Mouse (Mus musculus): Measurements from ENCODE around the gene Oxnad1. TPM values are rescaled to one million over a fixed set of nuclear protein-coding genes. Genes with fewer than 3 reads are reported as not detected.
"Not testable (repeated sequence)": the region's sequence is repeated elsewhere in the genome, so short reads cannot be mapped to it uniquely, and the experiment has no call there.

Oxnad1 gene
- total and polyA plus RNA-seq, 3 experiments: 47.6 to 111 (median 77.7) TPM

DNA sequence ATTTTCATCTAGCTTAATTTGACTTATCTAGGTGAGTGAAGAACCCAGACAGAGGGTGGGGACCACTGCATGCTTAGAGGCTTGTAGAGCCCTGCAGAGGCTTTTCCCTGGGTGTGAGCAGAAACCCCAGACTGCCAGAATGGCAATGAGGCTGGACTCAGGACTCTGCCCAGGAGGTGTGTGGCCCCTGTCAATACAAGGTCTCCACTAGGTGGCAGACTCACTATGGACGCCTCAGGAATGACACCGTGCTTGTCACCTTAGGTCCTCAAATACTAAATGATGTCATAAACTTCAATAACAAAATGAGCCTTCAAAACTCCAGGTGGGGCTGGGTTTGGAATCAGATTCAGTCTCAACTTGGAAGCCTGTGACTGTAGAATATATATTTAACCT, 36.7 kb downstream of the Oxnad1 start:
- Histone ChIP-seq H3K9ac (ENCODE audit: insufficient read depth, low read depth) (no peak overlapping the region), H3K27me3 (replicated peaks) (no peaks in the 10 kb centered on the region), H3K4me3 (replicated peaks in 1 of 3; ENCODE audit: low read depth in 2 of 3, low read length in 2 of 3, poor library complexity in 1 of 3) (no peak overlapping the region), H3K27ac (ENCODE audit: insufficient read depth, low read depth) (no peak overlapping the region), H3K36me3 (replicated peaks in 1 of 2; ENCODE audit: control insufficient read depth in 1 of 2, insufficient read depth in 1 of 2, low read length in 1 of 2) (no peaks in the 10 kb centered on the region), H3K4me2 (ENCODE audit: insufficient read depth, low read depth, poor library complexity, severe bottlenecking) (no peak overlapping the region), H3K9me3 (replicated peaks; ENCODE audit: low read length) (no peaks in the 10 kb centered on the region), H3K4me1 (ENCODE audit: control insufficient read depth in 1 of 2, insufficient read depth in 2 of 2) (peaks cover 0 to 7% of the 10 kb centered on the region in 2 experiments; a peak in 1 of 4 replicates), H3K79me2 (replicated peaks; ENCODE audit: control insufficient read depth, extremely low read depth, insufficient read depth, poor library complexity, severe bottlenecking) (no peaks in the 10 kb centered on the region)
- DNase-seq (ENCODE audit: extremely low read depth): peak; percentile 72
- TF ChIP-seq GABPA (IDR thresholded peaks at IDR 0.05; ENCODE audit: insufficient replicate concordance, low read depth, low read length) (no peak), ZMIZ1 (IDR thresholded peaks at IDR 0.05; ENCODE audit: low read depth, low read length) (no peak), CHD1 (IDR thresholded peaks at IDR 0.05; ENCODE audit: low read depth, low read length) (no peak), NRF1 (IDR thresholded peaks at IDR 0.05; ENCODE audit: low read depth, low read length) (no peak), USF1 (IDR thresholded peaks at IDR 0.05; ENCODE audit: low read depth, low read length) (no peak), RAD21 (IDR thresholded peaks at IDR 0.05; ENCODE audit: low read depth, low read length) (peak; percentile 60), E2F4 (IDR thresholded peaks at IDR 0.05; ENCODE audit: insufficient replicate concordance, low read depth, low read length) (no peak), CTCF (conservative IDR thresholded peaks at IDR 0.05 in 1 of 2, IDR thresholded peaks at IDR 0.05 in 1 of 2; ENCODE audit: low read depth in 2 of 2, low read length in 2 of 2) (peak; percentile 59 to 78), CHD2 (IDR thresholded peaks at IDR 0.05; ENCODE audit: low read length) (no peak), SMC3 (IDR thresholded peaks at IDR 0.05; ENCODE audit: low read depth, low read length) (peak; percentile 68), MAFK (IDR thresholded peaks at IDR 0.05; ENCODE audit: insufficient replicate concordance, low read length) (no peak), ZNF384 (IDR thresholded peaks at IDR 0.05; ENCODE audit: low read depth, low read length) (no peak)
- dilution Hi-C loops (cut with MboI; ENCODE audit: extremely low pct_ligation_motif_present, extremely low pct_unique_long_range_greater_than_20kb, low sequenced_read_pairs): no loop called here
- in situ Hi-C loops (cut with MboI; ENCODE audit: low pct_ligation_motif_present, low pct_unique_long_range_greater_than_20kb, low sequenced_read_pairs): no loop called here

DNA sequence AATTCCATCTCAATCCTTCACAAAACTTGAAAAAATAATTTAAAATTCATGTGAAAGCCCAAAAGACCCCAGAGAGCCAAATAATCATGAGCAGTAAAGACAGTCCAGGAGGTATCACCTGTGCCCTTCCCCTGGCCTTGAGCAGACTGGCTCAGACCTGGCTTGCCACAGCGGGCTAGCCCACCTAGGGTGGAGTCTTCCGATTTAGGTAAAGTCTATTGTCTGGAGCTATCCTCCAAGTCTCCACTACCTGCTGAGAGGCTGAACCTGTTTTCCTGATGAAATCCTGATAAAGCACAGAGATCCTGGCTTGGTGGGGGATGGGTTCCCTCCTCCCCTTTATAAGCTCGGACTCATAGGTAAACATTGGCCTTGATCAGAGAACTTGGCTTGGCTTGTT, 39.1 kb downstream of the Oxnad1 start:
- Histone ChIP-seq H3K9ac (ENCODE audit: insufficient read depth, low read depth) (no peak overlapping the region), H3K4me3 (replicated peaks in 1 of 3; ENCODE audit: low read depth in 2 of 3, low read length in 2 of 3, poor library complexity in 1 of 3) (no peak overlapping the region), H3K4me1 (ENCODE audit: control insufficient read depth in 1 of 2, insufficient read depth in 2 of 2) (peaks cover 0 to 7% of the 10 kb centered on the region in 2 experiments; a peak in 1 of 4 replicates), H3K9me3 (replicated peaks; ENCODE audit: low read length) (no peaks in the 10 kb centered on the region), H3K4me2 (ENCODE audit: insufficient read depth, low read depth, poor library complexity, severe bottlenecking) (no peak overlapping the region), H3K36me3 (replicated peaks in 1 of 2; ENCODE audit: control insufficient read depth in 1 of 2, insufficient read depth in 1 of 2, low read length in 1 of 2) (no peaks in the 10 kb centered on the region), H3K27me3 (replicated peaks) (peaks cover 3% of the 10 kb centered on the region), H3K27ac (ENCODE audit: insufficient read depth, low read depth) (no peak overlapping the region), H3K79me2 (replicated peaks; ENCODE audit: control insufficient read depth, extremely low read depth, insufficient read depth, poor library complexity, severe bottlenecking) (no peaks in the 10 kb centered on the region)
- DNase-seq (ENCODE audit: extremely low read depth): no peak
- in situ Hi-C loops (cut with MboI; ENCODE audit: low pct_ligation_motif_present, low pct_unique_long_range_greater_than_20kb, low sequenced_read_pairs): no loop called here
- dilution Hi-C loops (cut with MboI; ENCODE audit: extremely low pct_ligation_motif_present, extremely low pct_unique_long_range_greater_than_20kb, low sequenced_read_pairs): no loop called here
- TF ChIP-seq CHD1 (IDR thresholded peaks at IDR 0.05; ENCODE audit: low read depth, low read length): no peak
- TF ChIP-seq KAT2A (IDR thresholded peaks at IDR 0.05; ENCODE audit: insufficient replicate concordance, low read length): no peak
- no peak for TF ChIP-seq MYC (IDR thresholded peaks at IDR 0.05; ENCODE audit: low read depth, low read length)
- no peak for TF ChIP-seq ZMIZ1 (IDR thresholded peaks at IDR 0.05; ENCODE audit: low read depth, low read length)
- TF ChIP-seq CTCF (conservative IDR thresholded peaks at IDR 0.05 in 1 of 2, IDR thresholded peaks at IDR 0.05 in 1 of 2; ENCODE audit: low read depth in 2 of 2, low read length in 2 of 2): no peak
- TF ChIP-seq RAD21 (IDR thresholded peaks at IDR 0.05; ENCODE audit: low read depth, low read length): no peak
- TF ChIP-seq ZNF384 (IDR thresholded peaks at IDR 0.05; ENCODE audit: low read depth, low read length): no peak
- TF ChIP-seq POLR2AphosphoS2 (IDR thresholded peaks at IDR 0.05; ENCODE audit: low read depth, low read length): no peak
- TF ChIP-seq JUND (conservative IDR thresholded peaks at IDR 0.05; ENCODE audit: low read depth, low read length): no peak
- TF ChIP-seq POLR2A (IDR thresholded peaks at IDR 0.05; ENCODE audit: low read depth, low read length): no peak
- no peak for TF ChIP-seq HCFC1 (IDR thresholded peaks at IDR 0.05; ENCODE audit: low read depth, low read length)
- TF ChIP-seq SIN3A (IDR thresholded peaks at IDR 0.05; ENCODE audit: low read length): no peak
- no peak for TF ChIP-seq MAZ (IDR thresholded peaks at IDR 0.05; ENCODE audit: low read depth, low read length)
- TF ChIP-seq NELFE (IDR thresholded peaks at IDR 0.05; ENCODE audit: low read depth, low read length): no peak

DNA sequence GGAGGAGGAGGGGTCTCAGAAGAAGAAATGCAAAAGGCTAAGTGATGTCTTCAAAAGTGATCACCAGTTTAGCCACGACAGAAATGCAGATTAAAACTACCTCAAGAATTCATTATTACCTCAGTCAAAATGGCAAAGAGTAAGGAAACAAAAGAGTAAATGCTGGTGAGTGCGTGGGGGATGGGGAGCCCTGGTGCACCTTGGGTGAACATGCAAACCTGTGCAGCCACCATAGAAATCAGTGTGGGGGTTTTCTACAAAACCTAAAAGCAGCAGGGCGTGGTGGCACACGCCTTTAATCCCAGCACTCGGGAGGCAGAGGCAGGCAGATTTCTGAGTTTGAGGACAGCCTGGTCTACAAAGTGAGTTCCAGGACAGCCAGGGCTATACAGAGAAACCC, 40.1 kb downstream of the Oxnad1 start:
- H3K4me2 ChIP-seq (ENCODE audit: insufficient read depth, low read depth, poor library complexity, severe bottlenecking); in situ Hi-C loops (cut with MboI; ENCODE audit: low pct_ligation_motif_present, low pct_unique_long_range_greater_than_20kb, low sequenced_read_pairs); dilution Hi-C loops (cut with MboI; ENCODE audit: extremely low pct_ligation_motif_present, extremely low pct_unique_long_range_greater_than_20kb, low sequenced_read_pairs); H3K36me3 ChIP-seq (replicated peaks in 1 of 2; ENCODE audit: control insufficient read depth in 1 of 2, insufficient read depth in 1 of 2, low read length in 1 of 2); H3K27ac ChIP-seq (ENCODE audit: insufficient read depth, low read depth); H3K27me3 ChIP-seq (replicated peaks); DNase-seq (ENCODE audit: extremely low read depth); H3K4me1 ChIP-seq (ENCODE audit: control insufficient read depth in 1 of 2, insufficient read depth in 2 of 2); H3K4me3 ChIP-seq (replicated peaks in 1 of 3; ENCODE audit: low read depth in 2 of 3, low read length in 2 of 3, poor library complexity in 1 of 3); H3K9ac ChIP-seq (ENCODE audit: insufficient read depth, low read depth); H3K9me3 ChIP-seq (replicated peaks; ENCODE audit: low read length); H3K79me2 ChIP-seq (replicated peaks; ENCODE audit: control insufficient read depth, extremely low read depth, insufficient read depth, poor library complexity, severe bottlenecking): not testable (repeated sequence)
